Mouse (Mus musculus): ENCODE data around the gene Metrnl.

Gene Metrnl

GRCm38 (mm10) chr11:121734184-121734583 is 32.8 kb downstream of the Metrnl start:
- in situ Hi-C loops (cut with MboI, MseI) = no loop called here

- in situ Hi-C loops (cut with MboI, MseI) = no loop called here
Observed at GRCm38 (mm10) chr11:121734892-121735291, 33.5 kb downstream of the Metrnl start.

- in situ Hi-C loops (cut with MboI, MseI) = no loop called here
Observed at GRCm38 (mm10) chr11:121738616-121739015, 37.3 kb downstream of the Metrnl start.

- in situ Hi-C loops (cut with MboI, MseI) = no loop called here
Observed at GRCm38 (mm10) chr11:121740906-121741305, 39.6 kb downstream of the Metrnl start.

- in situ Hi-C loops (cut with MboI, MseI) = no loop called here
Observed at GRCm38 (mm10) chr11:121741433-121741832, 40.1 kb downstream of the Metrnl start.

- in situ Hi-C loops (cut with MboI, MseI) = no loop called here
Observed at GRCm38 (mm10) chr11:121743113-121743512, 41.8 kb downstream of the Metrnl start.

- in situ Hi-C loops (cut with MboI, MseI) = no loop called here
Observed at GRCm38 (mm10) chr11:121743915-121744628, 42.7 kb downstream of the Metrnl start.

GRCm38 (mm10) chr11:121746941-121747494 is 45.7 kb downstream of the Metrnl start:
- in situ Hi-C loops (cut with MboI, MseI) = no loop called here

- in situ Hi-C loops (cut with MboI, MseI) = no loop called here
Observed at GRCm38 (mm10) chr11:121748003-121748684, 46.8 kb downstream of the Metrnl start.

Measured in T-helper 17 cell (primary cell).